8 mouse cellular contexts compared by ENCODE assay signal in the genomic region with DNA sequence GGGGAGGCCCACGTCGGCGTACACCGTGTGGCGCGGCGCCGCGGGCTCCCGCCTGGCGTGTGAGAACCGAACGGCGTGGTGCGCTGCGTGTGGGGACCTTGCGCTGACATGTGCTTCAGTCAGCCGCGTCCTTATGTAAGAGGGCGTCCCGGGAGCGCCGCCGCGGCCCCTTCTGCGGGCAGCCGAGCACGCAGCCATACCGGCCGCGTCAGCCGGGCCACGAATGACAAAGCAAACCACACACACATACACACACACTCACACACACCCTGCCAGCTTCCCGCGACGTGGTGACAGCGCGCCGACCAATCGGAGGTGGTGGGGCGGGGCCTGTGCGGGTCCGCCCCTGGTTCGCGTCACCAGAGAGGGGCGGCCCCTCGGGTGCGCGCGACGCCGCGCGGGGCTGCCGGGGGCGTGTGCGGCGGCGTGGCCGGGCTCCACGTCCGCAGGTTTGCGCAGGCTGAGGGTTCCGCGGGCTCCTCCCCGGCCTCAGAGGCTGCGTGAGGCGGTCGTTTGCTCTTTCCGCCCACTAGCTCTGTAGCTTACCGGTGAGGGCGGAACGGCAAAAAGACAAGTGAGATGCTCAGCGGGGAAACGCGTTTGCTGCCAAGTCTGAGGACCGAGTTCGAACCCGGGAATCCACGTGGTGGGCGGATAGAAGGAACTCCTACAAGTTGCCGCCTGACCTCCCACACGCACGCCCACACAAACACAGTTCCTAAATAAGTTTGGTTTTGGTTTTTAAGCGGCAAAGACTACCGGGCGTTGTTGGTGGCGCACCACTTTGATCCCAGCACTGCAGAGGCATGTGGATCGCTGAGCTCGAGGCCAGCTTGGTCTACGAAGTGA. TPM values are rescaled to one million over a fixed set of nuclear protein-coding genes. Genes with fewer than 3 reads are reported as not detected.
A peak's percentile ranks its signal among the peaks of the same experiment; 100 is the strongest.
DNase-seq lines count a peak whose midpoint lies in the region; ATAC-seq lines count a peak whose summit lies in the region.

No protein-coding gene starts in this region.

- H3K4me3 ChIP-seq in megakaryocyte, embryonic 14.5 days (replicated peaks) = peak overlapping the region; percentile 97

- intact Hi-C loops in gastrocnemius, postnatal 14 days (cut with DNase I; ENCODE audit: low total_unique reads) = no loop called here

- peak; percentile 95 to 98 for DNase-seq in adrenal gland, adult (ENCODE audit: inconsistent age in 2 of 2, low spot score in 1 of 2)
- DNase-seq in embryo, embryonic 10 days (ENCODE audit: low spot score) = peak; percentile 89
- peak; percentile 93 for DNase-seq in gastrocnemius, postnatal 14 days
- peak; percentile 90 to 95 for DNase-seq in left cerebral cortex, adult 9 months (ENCODE audit: low spot score in 2 of 2)
- peak; percentile 90 to 96 for DNase-seq in right cerebral cortex, adult 2 months (ENCODE audit: low spot score in 2 of 2)
- DNase-seq in urinary bladder, postnatal 14 days (ENCODE audit: low spot score) = peak; percentile 92

- H3K9me3 ChIP-seq in megakaryocyte, embryonic 14.5 days = no peaks in the 10 kb centered on the region

- peaks cover 22% of the 10 kb centered on the region for H3K27me3 ChIP-seq in megakaryocyte, embryonic 14.5 days (replicated peaks)

- peaks cover 4% of the 10 kb centered on the region for H3K36me3 ChIP-seq in megakaryocyte, embryonic 14.5 days (replicated peaks; ENCODE audit: low read length)

- peak; percentile 81 for ATAC-seq in inflammation-experienced regulatory T-cells, adult 6 months

- H3K4me1 ChIP-seq in megakaryocyte, embryonic 14.5 days = peaks cover 46% of the 10 kb centered on the region

RNA-seq across cellular contexts. Expression of a gene that starts 0.7 kb away (rescaled TPM):
- total RNA-seq in gastrocnemius, postnatal 14 days (2021) = 10 to 100 TPM; 13.6 to 14.5 TPM
- 1 to 10 TPM; 3.4 to 5.5 (median 5.4) TPM for polyA plus RNA-seq in inflammation-experienced regulatory T-cells, adult 6 months (2017; shearing (Covaris generic))
- polyA plus RNA-seq in megakaryocyte, embryonic 14.5 days (2012; ENCODE audit: insufficient read depth, low replicate concordance) = 6.0 and 14.2 TPM in 2 replicates

RNA-seq across cellular contexts. Expression of a gene that starts 10.5 kb away (rescaled TPM):
- total RNA-seq in gastrocnemius, postnatal 14 days (2021) = under 1 TPM; 0.20 to 0.39 TPM
- polyA plus RNA-seq in inflammation-experienced regulatory T-cells, adult 6 months (2017; shearing (Covaris generic)) = under 1 TPM in 2 of 3 experiments, not detected in 1; 0.31 to 0.36 TPM
- not detected in 2 replicates for polyA plus RNA-seq in megakaryocyte, embryonic 14.5 days (2012; ENCODE audit: insufficient read depth, low replicate concordance)

Comparison
In these comparisons a context has a peak if more than half of its experiments do, and no peak if none do; other contexts are left out.
1. Peak in every context shown above with its lines: DNase-seq, ATAC-seq and H3K4me3 ChIP-seq.